Mouse (Mus musculus) spleen, adult 18-20 months (tissue): ENCODE data around the gene Cib4.

Source experiments
- DNase-seq, 2 experiments: peaks; one replicate each; pipeline ENCODE4 v3.0.0; 2022; ENCODE audit warnings: mixed read lengths in 2 of 2

Gene Cib4

GRCm38 (mm10) chr5:30513111-30513510, 32.5 kb downstream of the Cib4 start:
- DNase-seq: no peak

- no peak for DNase-seq
Observed at GRCm38 (mm10) chr5:30497299-30497698, 48.3 kb downstream of the Cib4 start.

GRCm38 (mm10) chr5:30496821-30497220, 48.8 kb downstream of the Cib4 start:
- DNase-seq: no peak

GRCm38 (mm10) chr5:30495288-30495687, 50.3 kb downstream of the Cib4 start:
- no peak for DNase-seq

- no peak for DNase-seq
Observed at GRCm38 (mm10) chr5:30494606-30495005, 51.0 kb downstream of the Cib4 start.

GRCm38 (mm10) chr5:30493723-30494122, 51.9 kb downstream of the Cib4 start:
- DNase-seq: no peak

- no peak for DNase-seq
Observed at GRCm38 (mm10) chr5:30490845-30491244, 54.8 kb downstream of the Cib4 start.

GRCm38 (mm10) chr5:30490215-30490614, 55.4 kb downstream of the Cib4 start:
- no peak for DNase-seq

GRCm38 (mm10) chr5:30485136-30485535, 60.5 kb downstream of the Cib4 start:
- no peak for DNase-seq

- DNase-seq: no peak
Observed at GRCm38 (mm10) chr5:30484591-30484990, 61.0 kb downstream of the Cib4 start.

GRCm38 (mm10) chr5:30483533-30483932, 62.1 kb downstream of the Cib4 start:
- no peak for DNase-seq

GRCm38 (mm10) chr5:30482319-30482718, 63.3 kb downstream of the Cib4 start:
- DNase-seq: peak in 1 of 2 experiments; percentile 37

- DNase-seq: peak in 1 of 2 experiments; percentile 8
Observed at GRCm38 (mm10) chr5:30476534-30476933, 69.1 kb downstream of the Cib4 start.

- no peak for DNase-seq
Observed at GRCm38 (mm10) chr5:30472148-30472547, 73.5 kb downstream of the Cib4 start.

GRCm38 (mm10) chr5:30470454-30470853, 75.2 kb downstream of the Cib4 start:
- DNase-seq: no peak

GRCm38 (mm10) chr5:30466315-30466714, 79.3 kb downstream of the Cib4 start:
- no peak for DNase-seq

- DNase-seq: no peak
Observed at GRCm38 (mm10) chr5:30465861-30466260, 79.8 kb downstream of the Cib4 start, which contains the start of gene 1700001C02Rik. TSS of gene 1700001C02Rik (plus strand) at chr5:30466047.

- no peak for DNase-seq
Observed at GRCm38 (mm10) chr5:30461821-30462220, 83.8 kb downstream of the Cib4 start, which contains the start of gene Otof. TSS of gene Otof (minus strand) at chr5:30461932.

GRCm38 (mm10) chr5:30460155-30460554, 85.5 kb downstream of the Cib4 start:
- no peak for DNase-seq

GRCm38 (mm10) chr5:30456056-30456455, 89.6 kb downstream of the Cib4 start:
- no peak for DNase-seq

GRCm38 (mm10) chr5:30444327-30444895, 101.2 kb downstream of the Cib4 start:
- DNase-seq: no peak

- DNase-seq: no peak
Observed at GRCm38 (mm10) chr5:30442196-30442595, 103.4 kb downstream of the Cib4 start.

- DNase-seq: no peak
Observed at GRCm38 (mm10) chr5:30440308-30440906, 105.2 kb downstream of the Cib4 start.

- DNase-seq: no peak
Observed at GRCm38 (mm10) chr5:30438931-30439330, 106.7 kb downstream of the Cib4 start.
